Mouse (Mus musculus) embryonic fibroblast, embryonic 13.5 days (primary cell): ENCODE results near the gene Ltc4s. TPM values are rescaled to one million over a fixed set of nuclear protein-coding genes. Genes with fewer than 3 reads are reported as not detected.

ENCODE experiments used
- H3K27ac ChIP-seq: 2 replicates; pipeline ENCODE4 v1.5.1; 2012; ENCODE audit warnings: low read length, control low read depth, inconsistent platforms; ENCODE audit not compliant: insufficient read depth
- H3K4me1 ChIP-seq: 2 replicates; pipeline ENCODE4 v1.6.1; 2011; ENCODE audit warnings: low read length; ENCODE audit not compliant: control insufficient read depth, insufficient read depth
- H3K4me3 ChIP-seq: 2 replicates; pipeline ENCODE4 v1.5.1; 2011; ENCODE audit warnings: mild to moderate bottlenecking, control low read depth, low read length; ENCODE audit not compliant: insufficient read depth
- CTCF ChIP-seq: IDR thresholded peaks from 2 replicates; pipeline ENCODE4 v1.5.1; 2011; ENCODE audit warnings: mild to moderate bottlenecking, control low read depth, low read length, moderate library complexity, borderline replicate concordance; ENCODE audit not compliant: insufficient read depth
- POLR2A ChIP-seq: IDR thresholded peaks from 2 replicates; pipeline ENCODE4 v1.6.1; 2011; ENCODE audit warnings: low read depth, mild to moderate bottlenecking, control low read depth, low read length, moderate library complexity
- polyA plus RNA-seq: library from polyadenylated mRNA; stranded (reverse); fragments of >200 nt; gene quantifications from 2 replicates; pipeline ENCODE4 v1.2.4, GENCODE M21; 2011; ENCODE audit warnings: low read depth; ENCODE audit not compliant: missing spikeins, insufficient read length

The Ltc4s gene
- polyA plus RNA-seq, 1 experiment: 0.83 TPM

- H3K4me1 ChIP-seq: peaks cover 24% of the 10 kb centered on the region
- TF ChIP-seq POLR2A (no peak), CTCF (no peak)
- H3K4me3 ChIP-seq: no peak overlapping the region
- no peak overlapping the region for H3K27ac ChIP-seq
These were observed 23.8 kb downstream of the Ltc4s start for GRCm38 (mm10) chr11:50214631-50215030.

DNA sequence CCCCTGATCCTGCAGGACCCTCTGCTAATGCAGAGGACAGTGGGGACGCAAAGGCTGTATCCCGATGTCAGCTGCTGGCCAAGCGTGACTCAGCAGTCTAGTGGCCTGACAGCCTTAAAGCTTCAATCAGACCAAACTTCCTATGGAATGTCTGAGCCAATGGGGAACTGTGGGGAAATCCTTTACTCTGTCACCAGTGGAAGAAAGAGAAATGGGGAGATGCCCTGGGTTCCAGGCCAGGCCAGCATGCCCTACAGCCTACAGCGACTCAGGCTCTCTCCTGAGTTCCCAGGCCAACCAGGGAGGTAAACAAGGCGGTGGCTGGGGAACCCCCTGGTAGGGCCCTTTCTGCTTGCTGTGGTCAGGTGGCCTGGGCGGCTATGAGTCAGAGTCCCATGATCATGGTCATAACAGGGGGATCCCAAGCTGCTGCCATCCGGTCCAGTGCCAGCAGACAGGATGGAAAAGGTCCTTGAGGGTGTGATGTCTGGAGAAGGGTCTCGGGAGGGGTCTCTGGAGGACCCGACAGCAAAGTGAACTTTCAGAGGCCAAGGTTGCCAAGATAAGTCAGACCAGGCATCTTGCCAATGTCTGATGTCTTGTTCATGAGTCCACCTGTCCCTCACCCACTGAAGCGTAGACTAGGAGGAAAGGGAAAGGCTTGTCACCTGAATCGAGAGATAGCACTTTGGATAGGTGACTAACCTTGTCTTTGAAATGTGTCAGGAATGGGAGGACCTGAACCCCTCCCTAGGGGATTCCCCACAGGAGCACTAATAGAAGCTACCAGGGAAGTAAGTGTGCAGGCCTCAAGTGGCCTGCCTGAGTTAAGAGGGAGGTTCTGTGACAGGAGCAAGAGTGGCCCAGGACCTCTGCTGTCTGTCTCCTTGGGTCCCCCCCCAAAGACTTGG, 25.3 kb downstream of the Ltc4s start:
- TF ChIP-seq CTCF: no peak
- peak overlapping the region; percentile 80 for H3K27ac ChIP-seq
- H3K4me1 ChIP-seq: peaks cover 21% of the 10 kb centered on the region
- no peak overlapping the region for H3K4me3 ChIP-seq

DNA sequence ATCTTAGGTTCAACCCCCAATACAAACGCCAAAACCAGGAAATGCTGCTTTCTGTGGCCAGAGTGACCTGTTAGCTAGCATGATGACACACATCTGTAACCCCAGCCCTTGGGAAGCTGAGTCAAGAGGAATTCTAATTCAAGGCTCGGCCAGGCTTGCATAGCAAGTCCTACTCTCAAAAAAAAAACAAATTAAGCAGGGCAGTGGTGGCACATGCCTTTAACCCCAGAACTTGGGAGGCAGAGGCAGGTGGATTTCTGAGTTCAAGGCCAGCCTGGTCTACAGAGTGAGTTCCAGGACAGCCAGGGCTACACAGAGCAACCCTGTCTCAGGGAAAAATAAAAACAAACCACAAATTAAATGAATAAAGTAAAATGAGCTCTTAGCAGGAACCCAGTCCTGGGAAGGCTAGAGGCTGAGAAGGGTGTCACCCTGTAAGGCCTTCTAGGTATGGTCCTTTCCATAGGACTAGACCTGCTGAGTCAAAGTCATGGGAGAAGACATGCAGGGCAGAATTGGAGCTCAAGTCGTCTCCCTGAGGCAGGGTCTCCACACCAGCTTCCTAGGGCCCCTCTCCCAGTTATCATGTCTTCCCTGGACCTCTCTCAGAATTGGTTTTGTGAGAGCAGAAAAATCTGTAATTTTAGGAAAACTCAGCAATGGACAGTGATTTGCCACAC, 26.2 kb downstream of the Ltc4s start:
- H3K4me1 ChIP-seq: peaks cover 18% of the 10 kb centered on the region
- H3K4me3 ChIP-seq: no peak overlapping the region
- no peak for TF ChIP-seq CTCF
- TF ChIP-seq POLR2A: no peak
- peak overlapping the region; percentile 80 for H3K27ac ChIP-seq

DNA sequence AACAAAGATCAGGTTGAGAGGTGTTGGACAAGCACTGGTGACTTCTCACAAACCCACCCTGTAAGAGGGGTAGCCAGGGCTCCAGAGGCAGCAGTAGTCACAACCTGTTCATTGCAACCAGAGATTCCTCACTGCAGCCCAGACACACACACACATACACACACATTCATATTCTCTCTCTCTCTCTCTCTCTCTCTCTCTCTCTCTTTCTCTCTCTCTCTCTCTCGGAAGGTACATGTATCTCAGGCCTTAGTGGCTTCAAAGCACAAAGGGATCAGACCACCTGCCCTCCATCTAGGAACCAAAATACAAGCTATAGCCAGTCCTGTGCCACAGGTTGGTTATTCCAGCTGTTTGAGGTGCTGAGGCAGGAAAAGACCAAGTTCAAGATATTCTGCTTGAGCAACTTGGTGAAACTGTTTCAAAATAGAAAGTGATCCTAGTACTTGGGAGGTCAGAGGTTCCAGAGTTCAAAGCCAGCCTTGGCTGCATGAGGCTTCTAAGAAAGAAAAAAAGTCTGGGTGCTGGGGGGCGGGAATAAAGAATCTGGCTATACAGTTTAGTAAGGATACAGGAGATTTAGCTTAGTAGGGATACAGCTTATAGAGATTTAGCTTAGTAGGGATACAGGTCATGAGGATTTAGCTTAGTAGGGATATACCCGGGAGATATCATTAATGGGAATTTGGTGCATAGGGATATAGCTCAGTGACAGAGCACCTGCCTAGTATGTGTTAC, 26.9 kb downstream of the Ltc4s start:
- Histone ChIP-seq H3K27ac (peak overlapping the region; percentile 80), H3K4me3 (0 out of 2 replicates have a peak overlapping the region, but pooled peaks have one; percentile 85), H3K4me1 (peaks cover 18% of the 10 kb centered on the region)
- TF ChIP-seq POLR2A (no peak), CTCF (no peak)

DNA sequence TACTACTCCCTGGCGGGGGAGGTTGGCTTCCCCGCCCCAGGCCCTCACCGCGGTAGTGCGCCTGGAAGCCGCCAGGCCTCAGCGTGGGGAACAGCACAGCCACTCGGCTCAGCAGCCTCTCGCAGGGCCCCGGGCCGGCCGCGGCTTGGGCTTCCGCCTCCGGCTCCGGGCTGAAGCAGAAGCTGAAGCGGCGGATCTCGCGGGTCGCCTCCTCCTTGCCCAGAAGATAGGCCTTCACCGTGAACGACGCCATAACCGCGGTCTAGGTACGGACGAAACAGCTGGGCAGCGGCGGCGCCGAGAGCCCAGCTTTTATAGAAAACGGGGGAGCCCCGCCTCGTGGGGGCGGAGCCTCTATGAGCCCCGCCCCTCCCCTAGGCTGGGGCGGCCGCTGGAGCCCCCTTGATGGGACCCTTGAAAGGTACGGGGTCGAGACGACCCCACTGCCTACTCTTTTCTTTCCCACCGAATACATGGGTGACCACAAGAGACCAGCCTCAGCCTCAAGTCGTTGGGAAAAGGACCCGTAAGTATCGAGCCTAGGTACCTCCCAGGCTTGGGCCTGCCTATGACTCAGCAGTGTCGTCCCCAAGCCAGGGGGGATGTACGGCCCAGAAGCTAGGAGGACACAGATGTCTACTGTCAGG, 27.8 kb downstream of the Ltc4s start, which contains the start of the genes Sqstm1 and Mgat4b:
Sqstm1 (minus strand) TSS at position 323 of the 647 bp plus-strand sequence.
Mgat4b (plus strand) TSS at position 386 of the 647 bp plus-strand sequence.
- peaks cover 18% of the 10 kb centered on the region for H3K4me1 ChIP-seq
- TF ChIP-seq CTCF (no peak), POLR2A (peak; percentile 99)

GRCm38 (mm10) chr11:50210101-50210504, 28.3 kb downstream of the Ltc4s start:
- Histone ChIP-seq H3K27ac (peak overlapping the region; percentile 80), H3K4me3 (peak overlapping the region; percentile 85), H3K4me1 (peaks cover 18% of the 10 kb centered on the region)
- TF ChIP-seq POLR2A: peak; percentile 32; the same call in 1 of the 2 replicates
- TF ChIP-seq CTCF: no peak

More for the DNA sequence above, 27.8 kb downstream of the Ltc4s start, which contains the start of the genes Sqstm1 and Mgat4b:
- H3K27ac ChIP-seq: peak within 1 kb of the TSS; percentile 80
- H3K4me3 ChIP-seq: peak within 1 kb of the TSS; percentile 85

- Histone ChIP-seq H3K4me3 (peak overlapping the region; percentile 47), H3K27ac (no peak overlapping the region), H3K4me1 (peaks cover 12% of the 10 kb centered on the region)
- TF ChIP-seq CTCF (no peak), POLR2A (no peak)
These were observed 30.4 kb downstream of the Ltc4s start for GRCm38 (mm10) chr11:50208039-50208438.

DNA sequence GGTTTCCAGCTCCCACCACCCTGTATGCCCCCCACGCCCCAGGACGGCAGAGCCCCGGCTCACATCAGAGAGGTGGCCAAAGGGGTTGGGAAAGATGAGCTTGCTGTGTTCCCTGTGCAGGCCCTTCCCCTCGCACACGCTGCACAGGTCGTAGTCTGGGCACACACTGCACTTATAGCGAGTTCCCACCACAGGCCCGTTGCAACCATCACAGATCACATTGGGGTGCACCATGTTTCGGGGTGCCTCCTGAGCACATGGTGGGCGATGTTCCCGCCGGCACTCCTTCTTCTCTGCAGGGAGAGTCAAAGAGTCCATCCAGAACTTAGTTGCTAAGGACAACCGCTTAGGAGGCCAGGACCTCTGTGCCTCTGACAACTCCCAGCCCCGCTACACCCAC, 31.1 kb downstream of the Ltc4s start:
- TF ChIP-seq CTCF (no peak), POLR2A (no peak)
- Histone ChIP-seq H3K27ac (no peak overlapping the region), H3K4me3 (no peak overlapping the region), H3K4me1 (peaks cover 5% of the 10 kb centered on the region; the same call in 1 of the 2 replicates)

GRCm38 (mm10) chr11:50206037-50206436, 32.4 kb downstream of the Ltc4s start:
- no peak overlapping the region for H3K27ac ChIP-seq
- H3K4me3 ChIP-seq: no peak overlapping the region
- H3K4me1 ChIP-seq: no peaks in the 10 kb centered on the region
- TF ChIP-seq POLR2A (no peak), CTCF (no peak)
